ENCODE assay signal across 13 mouse cellular contexts in the genomic region with DNA sequence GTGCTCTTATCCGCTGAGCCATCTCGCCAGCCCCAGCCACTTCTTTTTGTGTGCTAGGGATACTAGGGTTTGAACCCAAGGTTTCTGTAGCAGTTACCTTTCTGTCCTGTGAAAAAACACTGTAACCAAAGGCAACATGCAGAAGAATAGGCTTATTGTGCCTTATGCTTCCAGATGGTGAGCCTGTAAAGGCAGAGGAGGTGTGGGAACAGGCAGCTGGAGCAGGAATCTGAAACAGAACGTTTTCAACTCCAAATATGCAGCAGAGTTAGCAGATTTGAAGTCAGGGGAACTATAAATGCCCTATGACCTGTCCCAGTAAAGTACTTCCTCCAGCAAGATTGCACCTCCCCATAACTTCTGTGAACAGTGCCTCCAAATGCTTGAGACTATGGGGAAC.
"Had no signal": no experiment of that assay in that cellular context is flagged by ENCODE, and none has a peak within 500 bp of the region (broad histone marks: within the 10 kb centered on the region; RNA-seq: fewer than 3 reads in every experiment).

No protein-coding gene starts in this region.

- H3K27ac ChIP-seq: intestine, embryonic 15.5 days; left cerebral cortex, adult 2 months; liver, embryonic 13.5 days had no signal

- H3K4me3 ChIP-seq: intestine, embryonic 15.5 days; left cerebral cortex, adult 2 months; liver, embryonic 13.5 days had no signal

- DNase-seq: kidney, adult 18-20 months; kidney, adult 9 months; kidney, postnatal 14 days; kidney, postnatal 4 days; liver, embryonic 13.5 days; lung, adult 2 months; lung, postnatal 14 days; lung, postnatal 4 days; midbrain, embryonic 14.5 days; thymus, adult 2 months; thymus, postnatal 25 days had no signal

- H3K4me1 ChIP-seq: intestine, embryonic 15.5 days; liver, embryonic 13.5 days had no signal
